Mouse (Mus musculus) embryo, embryonic 11.5 days (tissue): ENCODE data around the gene Dhrs1.

ENCODE experiments used
- DNase-seq: peaks from one replicate; pipeline ENCODE4 v3.0.0-alpha.2; 2012; ENCODE audit warnings: low read depth, low spot score

Gene Dhrs1

GRCm38 (mm10) chr14:55763166-55763565, 17.7 kb upstream of the Dhrs1 start:
- DNase-seq: no peak

- DNase-seq: no peak
These were observed 16.7 kb upstream of the Dhrs1 start for GRCm38 (mm10) chr14:55762001-55762821.

- DNase-seq: no peak
These were observed 15.7 kb upstream of the Dhrs1 start, which contains the start of gene Ltb4r2 for GRCm38 (mm10) chr14:55761163-55761562. Ltb4r2 (plus strand) TSS chr14:55761428.

- DNase-seq: peak; percentile 61
These were observed 14.7 kb upstream of the Dhrs1 start for GRCm38 (mm10) chr14:55760156-55760555.

GRCm38 (mm10) chr14:55758363-55758784, 12.9 kb upstream of the Dhrs1 start, which contains the start of gene Cideb:
Cideb (minus strand) TSS chr14:55758458.
- no peak for DNase-seq

GRCm38 (mm10) chr14:55757566-55757965, 12.1 kb upstream of the Dhrs1 start:
- DNase-seq: no peak

GRCm38 (mm10) chr14:55747051-55747847, 1.8 kb upstream of the Dhrs1 start:
- no peak for DNase-seq

- no peak for DNase-seq
These were observed 359 bp upstream of the Dhrs1 start for GRCm38 (mm10) chr14:55745861-55746237.

- peak; percentile 80 for DNase-seq
These were observed 1.8 kb downstream of the Dhrs1 start for GRCm38 (mm10) chr14:55743711-55744110.

- DNase-seq: no peak
These were observed 8.3 kb downstream of the Dhrs1 start for GRCm38 (mm10) chr14:55737086-55737687.

GRCm38 (mm10) chr14:55735758-55736157, 9.7 kb downstream of the Dhrs1 start:
- DNase-seq: no peak

GRCm38 (mm10) chr14:55735334-55735733, 10.2 kb downstream of the Dhrs1 start:
- DNase-seq: no peak

GRCm38 (mm10) chr14:55734869-55735268, 10.6 kb downstream of the Dhrs1 start:
- no peak for DNase-seq

GRCm38 (mm10) chr14:55733889-55734288, 11.6 kb downstream of the Dhrs1 start:
- DNase-seq: no peak

- DNase-seq: no peak
These were observed 14.9 kb downstream of the Dhrs1 start for GRCm38 (mm10) chr14:55730531-55731032.

- no peak for DNase-seq
These were observed 15.4 kb downstream of the Dhrs1 start for GRCm38 (mm10) chr14:55730116-55730515.

GRCm38 (mm10) chr14:55727889-55728685, 17.4 kb downstream of the Dhrs1 start:
- no peak for DNase-seq

GRCm38 (mm10) chr14:55726261-55726660, 19.2 kb downstream of the Dhrs1 start:
- DNase-seq: no peak

GRCm38 (mm10) chr14:55724411-55724871, 21.0 kb downstream of the Dhrs1 start:
- no peak for DNase-seq

- no peak for DNase-seq
These were observed 22.1 kb downstream of the Dhrs1 start for GRCm38 (mm10) chr14:55723433-55723832.

- no peak for DNase-seq
These were observed 23.0 kb downstream of the Dhrs1 start for GRCm38 (mm10) chr14:55722438-55722945.
